ENCODE assay signal across 8 mouse cellular contexts in the genomic region with DNA sequence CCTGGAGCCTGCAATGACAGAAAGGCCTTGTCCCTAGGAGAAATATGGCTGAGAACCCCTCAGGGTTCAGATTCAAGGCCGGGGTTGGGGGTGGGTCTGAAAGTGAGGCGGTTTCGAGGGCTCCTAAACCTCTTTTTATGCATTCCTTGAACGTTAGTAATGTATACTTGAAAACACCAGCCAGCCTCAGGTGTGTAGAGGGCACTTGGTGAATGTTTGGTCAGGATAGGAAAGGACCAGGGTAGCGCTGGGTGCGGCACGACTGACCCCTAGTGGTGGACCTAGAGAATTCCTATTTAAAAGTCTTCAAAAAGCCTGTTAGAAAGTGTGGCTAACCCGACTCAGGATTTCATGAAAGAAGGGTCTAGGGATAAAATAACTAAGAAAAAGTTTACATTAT.
DNase-seq lines count a peak whose midpoint lies in the region; ATAC-seq and TF ChIP-seq lines count a peak whose summit lies in the region.

No protein-coding gene starts in this region.

- H3K79me2 ChIP-seq in liver, adult 2 months (ENCODE audit: control insufficient read depth, insufficient read depth, low read length) = no peaks in the 10 kb centered on the region

- no peak overlapping the region for H3K4me2 ChIP-seq in forebrain, postnatal 0 days (ENCODE audit: low read depth)

- 25% methylated on average over 8 of the region's 8 CpGs for WGBS in forebrain, postnatal 0 days
- 18% methylated on average over 8 of the region's 8 CpGs for WGBS in liver, adult 2 months

- no peaks in the 10 kb centered on the region for H3K36me3 ChIP-seq in forebrain, postnatal 0 days (ENCODE audit: insufficient read depth)
- no peaks in the 10 kb centered on the region for H3K36me3 ChIP-seq in liver, adult 2 months (ENCODE audit: control insufficient read depth, insufficient read depth, low read length)

- H3K9ac ChIP-seq in forebrain, postnatal 0 days = no peak overlapping the region
- no peak overlapping the region for H3K9ac ChIP-seq in liver, adult 2 months (ENCODE audit: low read depth, low read length)

- POLR2A ChIA-PET in Patski (lab: Charles Lee) = no interaction called here

- CTCF ChIA-PET in Patski (lab: Charles Lee) = interaction anchor here (0.7 to 6.2 kb wide), 10 partner anchors 9 to 281 kb away, joined by 3 to 54 read pairs (median 4); no protein-coding TSS in a partner anchor

- H3K4me1 ChIP-seq in forebrain, postnatal 0 days (ENCODE audit: insufficient read depth) = peaks cover 6% of the 10 kb centered on the region; the same call in 1 of the 2 replicates
- no peaks in the 10 kb centered on the region for H3K4me1 ChIP-seq in liver, adult 2 months (ENCODE audit: control insufficient read depth, insufficient read depth, low read length)

- TF ChIP-seq CTCF in Patski (IDR thresholded peaks at IDR 0.05) = peak; percentile 92
- peak; percentile 81 for TF ChIP-seq CTCF in forebrain, postnatal 0 days (IDR thresholded peaks at IDR 0.05; ENCODE audit: low read depth)
- peak; percentile 95 for TF ChIP-seq CTCF in liver, adult 2 months (IDR thresholded peaks at IDR 0.05; ENCODE audit: low read depth, low read length)

- peak; percentile 33 for DNase-seq in ovary, postnatal 14 days (ENCODE audit: low spot score)
- no peak for DNase-seq in ovary, postnatal 10 days (ENCODE audit: low spot score)
- DNase-seq in Patski (ENCODE audit: low read depth, low spot score) = no peak
- peak; percentile 33 to 55 for DNase-seq in cerebellum, adult 18-20 months
- peak; percentile 70 for DNase-seq in forebrain, postnatal 0 days
- DNase-seq in liver, adult 2 months (ENCODE audit: extremely low read depth, low read depth, low spot score) = peak; percentile 48
- peak; percentile 68 for DNase-seq in retina, postnatal 1 day
- no peak for DNase-seq in right cerebral cortex, postnatal 25 days

- no peak overlapping the region for H3K4me3 ChIP-seq in forebrain, postnatal 0 days (ENCODE audit: low read depth, low read length)
- no peak overlapping the region for H3K4me3 ChIP-seq in liver, adult 2 months (ENCODE audit: insufficient read depth, low read depth, low read length)

- no peaks in the 10 kb centered on the region for H3K9me3 ChIP-seq in forebrain, postnatal 0 days (ENCODE audit: low read length)

- peaks cover 19% of the 10 kb centered on the region for H3K27me3 ChIP-seq in Patski
- no peaks in the 10 kb centered on the region for H3K27me3 ChIP-seq in forebrain, postnatal 0 days (ENCODE audit: insufficient read depth, low read length)
- no peaks in the 10 kb centered on the region for H3K27me3 ChIP-seq in liver, adult 2 months (ENCODE audit: control insufficient read depth, insufficient read depth, low read length)

- H3K27ac ChIP-seq in forebrain, postnatal 0 days (ENCODE audit: low read depth, low read length) = no peak overlapping the region
- H3K27ac ChIP-seq in liver, adult 2 months (replicated peaks; ENCODE audit: insufficient read depth, low read depth, low read length) = no peak overlapping the region

- no peak for TF ChIP-seq POLR2A in liver, adult 2 months (IDR thresholded peaks at IDR 0.05; ENCODE audit: extremely low read depth, insufficient read depth, low read length)

- in situ Hi-C loops in Patski (cut with MboI; ENCODE audit: low pct_unique_long_range_greater_than_20kb) = no loop called here

- no peak for ATAC-seq in Patski
- peak; percentile 14; the same call in 1 of the 2 replicates for ATAC-seq in forebrain, postnatal 0 days

Comparison
In these comparisons a context has a peak if more than half of its experiments do, and no peak if none do; other contexts are left out.
1. DNase-seq: peak in ovary, postnatal 14 days (single experiment), cerebellum, adult 18-20 months (2 of 2), forebrain, postnatal 0 days (single experiment), liver, adult 2 months (single experiment) and retina, postnatal 1 day (single experiment); none in ovary, postnatal 10 days (single experiment), Patski (single experiment) and right cerebral cortex, postnatal 25 days (single experiment).
2. Peak in every context shown above with its lines, with median percentiles within 50 percentile points of each other: CTCF ChIP-seq.